Mouse (Mus musculus) MEL (cell line): ENCODE results near the gene Eftud2. TPM values are rescaled to one million over a fixed set of nuclear protein-coding genes. Genes with fewer than 3 reads are reported as not detected.

ENCODE experiments used
- DNase-seq: peaks from one replicate; pipeline ENCODE4 v3.0.0; 2011; ENCODE audit warnings: low read depth, low spot score
- H3K27ac ChIP-seq: 2 replicates; pipeline ENCODE4 v1.5.1; 2012; ENCODE audit warnings: low read depth, mild to moderate bottlenecking, control low read depth, low read length, moderate library complexity; ENCODE audit not compliant: control insufficient read depth
- H3K27me3 ChIP-seq, 2 experiments: fragments of 150-350 bp in 1 of 2; sonication (generic) in 1 of 2; 2 replicates each; pipeline ENCODE4 v1.6.1; 2012; ENCODE audit warnings: low read length in 2 of 2, mild to moderate bottlenecking in 2 of 2, improper control_type of control experiment in 1 of 2, moderate library complexity in 1 of 2; ENCODE audit not compliant: insufficient read depth in 2 of 2, control insufficient read depth in 1 of 2
- H3K36me3 ChIP-seq, 2 experiments: 2 replicates each; pipeline ENCODE4 v1.6.1; 2012 to 2014; ENCODE audit warnings: low read length in 2 of 2, improper control_type of control experiment in 1 of 2, inconsistent platforms in 1 of 2, mild to moderate bottlenecking in 1 of 2; ENCODE audit not compliant: insufficient read depth in 2 of 2, control insufficient read depth in 1 of 2
- H3K4me1 ChIP-seq, 2 experiments: fragments of 150-350 bp in 1 of 2; sonication (generic) in 1 of 2; 2 replicates each; pipeline ENCODE4 v1.6.1; 2012; ENCODE audit warnings: low read length in 2 of 2, improper control_type of control experiment in 1 of 2, mild to moderate bottlenecking in 1 of 2; ENCODE audit not compliant: insufficient read depth in 2 of 2, control insufficient read depth in 1 of 2
- H3K4me3 ChIP-seq, 2 experiments: fragments of 150-350 bp in 1 of 2; sonication (generic) in 1 of 2; 2 replicates each; pipeline ENCODE4 v1.5.1; 2012; ENCODE audit warnings: low read depth in 2 of 2, low read length in 2 of 2, mild to moderate bottlenecking in 2 of 2, moderate library complexity in 2 of 2, control low read depth in 1 of 2, improper control_type of control experiment in 1 of 2; ENCODE audit not compliant: control insufficient read depth in 1 of 2, insufficient read depth in 1 of 2
- H3K79me2 ChIP-seq: 2 replicates; pipeline ENCODE4 v1.6.1; 2012; ENCODE audit warnings: mild to moderate bottlenecking, low read length, moderate library complexity; ENCODE audit not compliant: control insufficient read depth, poor library complexity, insufficient read depth
- H3K9ac ChIP-seq: 2 replicates; pipeline ENCODE4 v1.6.1; 2012; ENCODE audit warnings: low read depth, mild to moderate bottlenecking, control low read depth, low read length, moderate library complexity; ENCODE audit not compliant: control insufficient read depth, poor library complexity, severe bottlenecking
- H3K9me3 ChIP-seq: fragments of 150-350 bp; sonication (generic); replicated peaks from 2 replicates; pipeline ENCODE4 v1.6.1; 2012; ENCODE audit warnings: mild to moderate bottlenecking, low read length, improper control_type of control experiment, moderate library complexity; ENCODE audit not compliant: insufficient read depth
- ELF1 ChIP-seq: IDR thresholded peaks from 2 replicates; pipeline ENCODE4 v1.6.1; 2014; ENCODE audit warnings: low read depth, mild to moderate bottlenecking, inconsistent platforms, low read length, improper control_type of control experiment, moderate library complexity
- EP300 ChIP-seq, 2 experiments: IDR thresholded peaks; 2 replicates each; pipeline ENCODE4 v1.6.1; 2011; ENCODE audit warnings: improper control_type of control experiment in 2 of 2, low read length in 2 of 2, low read depth in 1 of 2, mild to moderate bottlenecking in 1 of 2
- ETS1 ChIP-seq: IDR thresholded peaks from 2 replicates; pipeline ENCODE4 v1.6.1; 2012; ENCODE audit warnings: low read depth, mild to moderate bottlenecking, inconsistent platforms, low read length, improper control_type of control experiment, moderate library complexity
- GATA1 ChIP-seq: IDR thresholded peaks from 2 replicates; pipeline ENCODE4 v1.6.1; 2011; ENCODE audit warnings: low read depth, low read length, improper control_type of control experiment
- HCFC1 ChIP-seq: IDR thresholded peaks from 2 replicates; pipeline ENCODE4 v1.6.1; 2012; ENCODE audit warnings: low read depth, mild to moderate bottlenecking, inconsistent platforms, low read length, improper control_type of control experiment, moderate library complexity
- MAX ChIP-seq: IDR thresholded peaks from 2 replicates; pipeline ENCODE4 v1.6.1; 2011; ENCODE audit warnings: low read length, improper control_type of control experiment
- MEF2A ChIP-seq: IDR thresholded peaks from 2 replicates; pipeline ENCODE4 v1.6.1; 2014; ENCODE audit warnings: low read depth, mild to moderate bottlenecking, inconsistent platforms, low read length, improper control_type of control experiment; ENCODE audit not compliant: poor library complexity, insufficient replicate concordance, severe bottlenecking; ENCODE audit errors: extremely low read depth
- MXI1 ChIP-seq: IDR thresholded peaks from 2 replicates; pipeline ENCODE4 v1.6.1; 2011; ENCODE audit warnings: mild to moderate bottlenecking, low read depth, low read length, improper control_type of control experiment
- MYB ChIP-seq: IDR thresholded peaks from 2 replicates; pipeline ENCODE4 v1.6.1; 2011; ENCODE audit warnings: mild to moderate bottlenecking, low read depth, low read length, improper control_type of control experiment
- MYC ChIP-seq: IDR thresholded peaks from 2 replicates; pipeline ENCODE4 v1.6.1; 2011; ENCODE audit warnings: low read depth, mild to moderate bottlenecking, low read length, improper control_type of control experiment, moderate library complexity
- POLR2AphosphoS2 ChIP-seq: IDR thresholded peaks from 2 replicates; pipeline ENCODE4 v1.6.1; 2011; ENCODE audit warnings: low read length, improper control_type of control experiment
- POLR2AphosphoS5 ChIP-seq: IDR thresholded peaks from 2 replicates; pipeline ENCODE4 v1.6.1; 2012; ENCODE audit warnings: low read depth, borderline replicate concordance, mild to moderate bottlenecking, inconsistent platforms, low read length, moderate library complexity, mixed read lengths
- RCOR1 ChIP-seq: IDR thresholded peaks from 2 replicates; pipeline ENCODE4 v1.6.1; 2012; ENCODE audit warnings: low read depth, mild to moderate bottlenecking, inconsistent platforms, low read length, improper control_type of control experiment
- SIN3A ChIP-seq: IDR thresholded peaks from 2 replicates; pipeline ENCODE4 v1.6.1; 2012; ENCODE audit warnings: low read length, improper control_type of control experiment, inconsistent platforms
- TAL1 ChIP-seq: IDR thresholded peaks from 2 replicates; pipeline ENCODE4 v1.6.1; 2012; ENCODE audit warnings: mild to moderate bottlenecking, inconsistent platforms, low read length, moderate library complexity, mixed read lengths
- TBP ChIP-seq: IDR thresholded peaks from 2 replicates; pipeline ENCODE4 v1.8.0; 2011; ENCODE audit warnings: low read depth, low read length, improper control_type of control experiment
- TCF12 ChIP-seq: IDR thresholded peaks from 2 replicates; pipeline ENCODE4 v1.6.1; 2014; ENCODE audit warnings: low read depth, mild to moderate bottlenecking, inconsistent platforms, low read length, improper control_type of control experiment, moderate library complexity
- USF1 ChIP-seq: IDR thresholded peaks from 2 replicates; pipeline ENCODE4 v1.6.1; 2014; ENCODE audit warnings: low read depth, mild to moderate bottlenecking, inconsistent platforms, low read length, improper control_type of control experiment, moderate library complexity
- ZC3H11A ChIP-seq: IDR thresholded peaks from 2 replicates; pipeline ENCODE4 v1.6.1; 2012; ENCODE audit warnings: low read depth, mild to moderate bottlenecking, inconsistent platforms, low read length, improper control_type of control experiment
- ZMIZ1 ChIP-seq: IDR thresholded peaks from 2 replicates; pipeline ENCODE4 v1.6.1; 2012; ENCODE audit warnings: low read depth, mild to moderate bottlenecking, inconsistent platforms, low read length, improper control_type of control experiment, moderate library complexity
- ZNF384 ChIP-seq: IDR thresholded peaks from 2 replicates; pipeline ENCODE4 v1.6.1; 2012; ENCODE audit warnings: low read depth, mild to moderate bottlenecking, inconsistent platforms, low read length, improper control_type of control experiment
- polyA plus RNA-seq, 2 experiments: library from polyadenylated mRNA; stranded (reverse) in 1 of 2; unstranded in 1 of 2; fragments of >175 nt in 1 of 2; fragments of >200 nt in 1 of 2; gene quantifications; 2 replicates each; pipeline versions ENCODE4 v1.2.1 to v1.2.4; 2012; ENCODE audit warnings: low replicate concordance in 2 of 2, low read depth in 1 of 2; ENCODE audit not compliant: insufficient read length in 2 of 2, insufficient read depth in 1 of 2, missing spikeins in 1 of 2
- total RNA-seq: library from RNA; depleted of rRNA; stranded (reverse); fragments of 300-350 nt; gene quantifications from 2 replicates; pipeline ENCODE4 v1.2.3, GENCODE M21; 2012

Eftud2 gene
- total and polyA plus RNA-seq, 3 experiments: 261 to 1,215 (median 424) TPM

- peak overlapping the region; percentile 90 for H3K27ac ChIP-seq
- TF ChIP-seq TAL1: no peak
- TF ChIP-seq ZNF384: peak; percentile 77
- TF ChIP-seq HCFC1: peak; percentile 56; the same call in 1 of the 2 replicates
- peak; percentile 1; the same call in 1 of the 2 replicates for TF ChIP-seq MYC
- TF ChIP-seq RCOR1: peak; percentile 78
- TF ChIP-seq MXI1: peak; percentile 44; the same call in 1 of the 2 replicates
- TF ChIP-seq GATA1: peak; percentile 75
- no peak for TF ChIP-seq POLR2AphosphoS2
- TF ChIP-seq ELF1: peak; percentile 41; the same call in 1 of the 2 replicates
- no peak for TF ChIP-seq POLR2AphosphoS5
- no peak for TF ChIP-seq ZMIZ1
- peak; percentile 45; the same call in 1 of the 2 replicates for TF ChIP-seq SIN3A
- peak; percentile 57; the same call in 1 of the 2 replicates for TF ChIP-seq ETS1
- TF ChIP-seq ZC3H11A: no peak
- TF ChIP-seq TBP: peak; percentile 47; the same call in 1 of the 2 replicates
- TF ChIP-seq MAX: no peak
- TF ChIP-seq EP300 (IDR thresholded peaks at IDR 0.05; ENCODE audit: low read depth in 1 of 2, low read length in 2 of 2): peak; percentile 65 to 66; a peak in 3 of 4 replicates
- no peak for TF ChIP-seq MYB
- 0 out of 2 replicates have a peak, but pooled peaks have one; percentile 25 for TF ChIP-seq USF1
- peaks cover 25% of the 10 kb centered on the region for H3K79me2 ChIP-seq
- H3K9me3 ChIP-seq: no peaks in the 10 kb centered on the region
- H3K36me3 ChIP-seq: peaks cover 7 to 22% of the 10 kb centered on the region in 2 experiments
- no peaks in the 10 kb centered on the region for H3K27me3 ChIP-seq
- H3K9ac ChIP-seq: peak overlapping the region; percentile 89
- H3K4me1 ChIP-seq: peaks cover 0 to 28% of the 10 kb centered on the region in 2 experiments; a peak in 3 of 4 replicates
- peak overlapping the region; percentile 40 to 68 for H3K4me3 ChIP-seq
- peak; percentile 79 for DNase-seq
Measured at GRCm38 (mm10) chr11:102881314-102882198, 771 bp upstream of the Eftud2 start.

DNA sequence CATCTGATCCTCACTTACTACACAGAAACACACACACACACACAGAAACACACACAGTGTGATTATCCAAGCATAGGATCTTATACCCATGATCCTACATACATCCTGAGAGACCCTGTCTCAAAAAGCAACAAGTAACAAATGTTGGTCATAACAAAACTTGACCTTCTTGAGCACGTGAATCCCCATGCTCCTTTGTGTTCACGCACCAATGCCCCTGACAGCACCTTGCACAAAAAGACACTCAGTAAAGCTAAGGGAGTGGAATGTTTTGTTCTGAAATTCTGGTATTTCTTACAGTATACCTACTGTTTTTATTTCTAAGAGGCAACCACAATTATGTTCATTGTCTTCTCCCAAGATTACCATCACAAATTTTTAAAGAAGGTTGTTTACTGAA lies 1.2 kb downstream of the Eftud2 start:
- Histone ChIP-seq H3K27me3 (no peaks in the 10 kb centered on the region), H3K36me3 (peaks cover 14 to 19% of the 10 kb centered on the region in 2 experiments), H3K4me1 (peaks cover 0 to 17% of the 10 kb centered on the region in 2 experiments; a peak in 3 of 4 replicates), H3K27ac (no peak overlapping the region), H3K9ac (peak overlapping the region; percentile 89), H3K4me3 (peak overlapping the region in 1 of 2 experiments; percentile 55; a peak in 2 of 4 replicates), H3K9me3 (no peaks in the 10 kb centered on the region), H3K79me2 (peaks cover 25% of the 10 kb centered on the region)
- no peak for TF ChIP-seq USF1
- no peak for TF ChIP-seq POLR2AphosphoS5
- TF ChIP-seq HCFC1: no peak
- no peak for TF ChIP-seq MEF2A
- no peak for TF ChIP-seq TCF12
- no peak for TF ChIP-seq TAL1
- TF ChIP-seq ZC3H11A: no peak
- no peak for TF ChIP-seq ETS1
- DNase-seq: no peak
